Mouse (Mus musculus) forebrain, embryonic 16.5 days (tissue): ENCODE measurements around the gene Hspa1a. TPM values are rescaled to one million over a fixed set of nuclear protein-coding genes. Genes with fewer than 3 reads are reported as not detected.
"Not testable (repeated sequence)": the region's sequence is repeated elsewhere in the genome, so short reads cannot be mapped to it uniquely, and the experiment has no call there.

Experiments
- ATAC-seq: fragments of 200-750 bp; cut with Nextera tagmentation; 2 replicates; pipeline ENCODE4 v1.8.0; 2017; ENCODE audit warnings: mild to moderate bottlenecking, moderate library complexity
- H3K27ac ChIP-seq: fragments of 300-500 bp; sonication (generic); 2 replicates; pipeline ENCODE4 v1.5.1; 2014; ENCODE audit warnings: low read length, control low read depth
- H3K27me3 ChIP-seq: fragments of 300-500 bp; sonication (generic); replicated peaks from 2 replicates; pipeline ENCODE4 v1.6.1; 2014; ENCODE audit warnings: low read length; ENCODE audit not compliant: control insufficient read depth, insufficient read depth
- H3K36me3 ChIP-seq: fragments of 300-500 bp; sonication (generic); 2 replicates; pipeline ENCODE4 v1.6.1; 2014; ENCODE audit not compliant: control insufficient read depth, insufficient read depth
- H3K4me1 ChIP-seq: fragments of 300-500 bp; sonication (generic); replicated peaks from 2 replicates; pipeline ENCODE4 v1.6.1; 2014; ENCODE audit warnings: low read length; ENCODE audit not compliant: control insufficient read depth, insufficient read depth
- H3K4me2 ChIP-seq: fragments of 300-500 bp; sonication (generic); 2 replicates; pipeline ENCODE4 v1.6.1; 2014; ENCODE audit warnings: mild to moderate bottlenecking, low read length, control low read depth
- H3K4me3 ChIP-seq: fragments of 300-500 bp; sonication (generic); replicated peaks from 2 replicates; pipeline ENCODE4 v1.5.1; 2014; ENCODE audit warnings: mild to moderate bottlenecking, low read length, control low read depth
- H3K9ac ChIP-seq: fragments of 300-500 bp; sonication (generic); replicated peaks from 2 replicates; pipeline ENCODE4 v1.6.1; 2014; ENCODE audit warnings: low read depth, low read length, control low read depth
- H3K9me3 ChIP-seq: fragments of 300-500 bp; sonication (generic); 2 replicates; pipeline ENCODE4 v1.6.1; 2016; ENCODE audit warnings: low read length; ENCODE audit not compliant: control insufficient read depth
- WGBS: fragments of 180-500 bp; shearing (Covaris S2); extraction: QIAGEN DNeasy Blood & Tissue Kit; methylation state at CpG from one replicate; pipeline ENCODE4 v1.1.7; 2014; 5-methylcytosine and 5-hydroxymethylcytosine counted together
- polyA plus RNA-seq: library from polyadenylated mRNA; unstranded; fragments of >200 nt; fragmentation: Nextera tagmentation; extraction: Ambion mirVana; gene quantifications from 2 replicates; pipeline ENCODE4 v1.2.1, GENCODE M21; 2015

Gene Hspa1a
- polyA plus RNA-seq, 1 experiment from 2014 or later = 5.2 TPM

DNA sequence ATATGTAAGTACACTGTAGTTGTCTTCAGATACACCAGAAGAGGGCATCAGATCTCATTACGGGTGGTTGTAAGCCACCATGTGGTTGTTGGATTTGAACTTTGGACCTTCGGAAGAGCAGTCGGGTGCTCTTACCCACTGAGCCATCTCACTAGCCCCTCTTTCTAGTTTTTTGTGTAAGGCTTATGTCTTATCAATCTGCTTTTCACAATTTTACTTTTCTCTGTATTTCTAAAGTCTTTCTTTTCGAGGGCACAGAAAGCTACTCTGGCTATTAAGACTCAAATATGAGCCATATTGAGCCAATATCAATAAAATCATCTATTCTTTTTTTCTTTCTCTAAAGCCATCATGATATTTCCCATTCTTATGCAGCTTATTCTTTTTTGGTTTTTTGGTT is 23.2 kb upstream of the Hspa1a start:
- H3K4me1 ChIP-seq, H3K27ac ChIP-seq, H3K4me3 ChIP-seq, H3K36me3 ChIP-seq, H3K9me3 ChIP-seq, H3K4me2 ChIP-seq, H3K27me3 ChIP-seq, ATAC-seq, H3K9ac ChIP-seq: not testable (repeated sequence)
- 96% methylated on average over 4 of the region's 4 CpGs for WGBS

DNA sequence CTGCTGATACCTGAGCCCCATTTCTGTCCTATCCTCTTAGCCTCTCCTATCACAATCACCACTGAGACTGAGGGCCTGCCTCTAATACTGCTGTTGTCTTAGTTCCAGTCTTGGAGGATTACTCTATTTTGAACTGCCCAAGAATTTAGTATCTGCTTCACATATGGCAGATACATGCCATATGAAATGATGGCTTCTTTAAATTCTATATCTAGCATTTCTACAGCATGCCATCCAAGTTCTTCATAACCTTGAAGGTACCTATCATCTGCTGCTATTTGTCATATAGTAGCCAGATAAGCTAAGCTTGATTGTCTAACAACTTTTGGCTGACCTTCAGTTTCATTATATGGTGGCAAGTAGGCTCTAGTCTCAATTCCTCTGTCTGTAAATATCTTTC is 22.8 kb upstream of the Hspa1a start:
- H3K9me3 ChIP-seq = no peaks in the 10 kb centered on the region
- H3K27me3 ChIP-seq = no peaks in the 10 kb centered on the region
- no peak overlapping the region for H3K4me3 ChIP-seq
- H3K27ac ChIP-seq = no peak overlapping the region
- H3K36me3 ChIP-seq = no peaks in the 10 kb centered on the region
- H3K4me1 ChIP-seq = peaks cover 5% of the 10 kb centered on the region
- H3K4me2 ChIP-seq = no peak overlapping the region
- H3K9ac ChIP-seq = no peak overlapping the region
- no peak for ATAC-seq

DNA sequence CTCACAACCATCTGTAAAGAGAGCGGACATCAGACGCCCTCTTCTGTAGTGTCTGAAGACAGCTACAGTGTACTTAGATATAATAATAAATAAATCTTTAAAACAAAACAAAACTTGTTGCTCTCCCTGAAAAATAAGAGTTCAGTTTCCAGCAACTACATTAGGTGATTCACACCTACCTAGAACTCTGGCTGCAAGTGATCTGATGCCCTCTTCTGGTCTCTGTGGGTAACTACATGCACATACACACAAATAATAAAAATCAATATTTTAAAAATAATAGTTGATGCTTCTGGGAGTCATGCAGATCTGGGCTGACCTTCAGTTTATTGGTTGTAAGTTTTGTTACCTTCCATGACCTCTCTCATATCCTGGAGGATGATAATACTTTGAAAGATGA is 12.3 kb upstream of the Hspa1a start:
- H3K27me3 ChIP-seq = no peaks in the 10 kb centered on the region
- WGBS = 69% methylated on average over 2 of the region's 2 CpGs
- no peak overlapping the region for H3K27ac ChIP-seq
- no peaks in the 10 kb centered on the region for H3K9me3 ChIP-seq
- peaks cover 17% of the 10 kb centered on the region for H3K4me1 ChIP-seq
- H3K4me3 ChIP-seq = no peak overlapping the region
- ATAC-seq = no peak
- no peak overlapping the region for H3K4me2 ChIP-seq
- no peak overlapping the region for H3K9ac ChIP-seq
- peaks cover 6% of the 10 kb centered on the region for H3K36me3 ChIP-seq

DNA sequence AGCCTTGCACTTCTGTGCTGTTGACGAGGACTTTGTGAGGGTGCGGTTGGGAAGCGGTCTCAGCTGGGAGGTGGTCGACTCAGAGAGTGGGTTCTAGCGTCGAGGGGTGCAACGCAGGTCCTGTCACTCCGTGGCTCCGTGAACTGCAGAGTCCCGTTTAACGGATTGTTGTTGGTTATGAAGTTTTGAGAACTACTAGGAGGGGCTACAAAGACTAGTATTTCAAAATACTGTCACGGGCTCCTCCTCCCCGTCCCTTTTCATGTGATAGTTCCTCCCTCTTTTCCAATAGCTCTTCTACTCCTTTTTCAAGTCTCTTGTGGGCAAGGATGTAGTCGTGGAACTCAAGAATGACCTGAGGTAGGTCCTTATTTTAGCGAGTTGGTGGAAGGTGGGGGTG is 10.4 kb upstream of the Hspa1a start:
- no peak; the same call in 1 of the 2 replicates for ATAC-seq
- Histone ChIP-seq H3K9me3 (no peaks in the 10 kb centered on the region), H3K9ac (peak overlapping the region; percentile 96), H3K27ac (peak overlapping the region; percentile 98), H3K36me3 (peaks cover 6% of the 10 kb centered on the region), H3K4me1 (peaks cover 17% of the 10 kb centered on the region), H3K4me2 (peak overlapping the region; percentile 93), H3K4me3 (peak overlapping the region; percentile 89), H3K27me3 (no peaks in the 10 kb centered on the region)
- under 1% methylated on average over 15 of the region's 15 CpGs for WGBS

DNA sequence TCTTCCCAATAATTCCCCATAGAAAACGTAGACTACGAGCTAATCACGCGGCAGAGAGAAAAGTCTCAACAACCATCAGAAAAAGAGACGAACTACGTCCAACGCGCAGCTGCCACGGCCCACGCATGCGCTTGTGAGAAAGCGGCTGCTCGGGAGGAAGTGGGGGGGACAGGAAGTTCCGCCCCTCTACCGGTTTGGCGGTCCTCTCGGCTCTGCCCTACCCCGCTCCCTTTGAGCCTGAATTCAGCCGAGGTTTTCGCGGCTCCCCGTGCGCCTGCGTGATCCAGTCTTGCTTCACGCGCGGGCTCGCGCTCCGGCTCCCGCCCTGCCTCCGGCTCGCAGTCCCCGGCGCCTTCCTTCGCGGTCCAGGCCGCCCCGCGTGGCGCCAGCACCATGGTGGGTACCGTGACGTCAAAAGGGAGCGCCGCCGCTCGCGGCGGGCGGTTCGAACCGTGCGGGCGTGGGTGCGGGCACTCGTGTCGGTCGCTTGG is 9.8 kb upstream of the Hspa1a start, which contains the start of gene Lsm2:
TSS of gene Lsm2 (plus strand) at position 173 of the 491 bp plus-strand sequence.
- H3K4me3 ChIP-seq = peak within 1 kb of the TSS; percentile 89
- peak within 1 kb of the TSS; percentile 96 for H3K9ac ChIP-seq
- peaks cover 17% of the 10 kb centered on the region for H3K4me1 ChIP-seq
- peaks cover 6% of the 10 kb centered on the region for H3K36me3 ChIP-seq
- H3K9me3 ChIP-seq = no peaks in the 10 kb centered on the region
- peak within 1 kb of the TSS; percentile 98 for H3K27ac ChIP-seq
- 0% methylated on average over 55 of the region's 58 CpGs for WGBS
- ATAC-seq = peak; percentile 98
- no peaks in the 10 kb centered on the region for H3K27me3 ChIP-seq
- peak within 1 kb of the TSS; percentile 93 for H3K4me2 ChIP-seq

DNA sequence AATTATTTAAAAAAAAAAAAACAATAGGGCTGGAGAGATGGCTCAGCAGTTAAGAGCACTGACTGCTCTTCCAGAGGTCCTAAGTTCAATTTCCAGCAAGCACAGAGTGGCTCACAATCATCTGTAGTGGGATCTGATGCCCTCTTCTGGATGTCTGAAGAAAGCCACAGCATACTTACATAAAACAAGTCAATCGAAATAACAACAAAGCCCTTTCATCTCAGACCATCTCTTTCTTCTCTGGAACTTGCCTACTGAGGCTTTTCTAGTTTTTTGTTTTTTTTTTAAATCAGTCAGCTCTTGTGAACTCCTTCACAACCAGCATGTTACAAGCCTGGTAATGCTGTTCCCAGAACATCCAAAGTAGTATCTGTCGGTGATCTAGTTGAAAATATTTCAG is 8.7 kb upstream of the Hspa1a start:
- no peak for ATAC-seq
- 17% methylated on average over 2 of the region's 2 CpGs for WGBS
- no peaks in the 10 kb centered on the region for H3K36me3 ChIP-seq
- peak overlapping the region; percentile 96 for H3K9ac ChIP-seq
- H3K4me3 ChIP-seq = peak overlapping the region; percentile 89
- peak overlapping the region; percentile 20; the same call in 1 of the 2 replicates for H3K27ac ChIP-seq
- peak overlapping the region; percentile 93 for H3K4me2 ChIP-seq
- no peaks in the 10 kb centered on the region for H3K9me3 ChIP-seq
- no peaks in the 10 kb centered on the region for H3K27me3 ChIP-seq
- peaks cover 17% of the 10 kb centered on the region for H3K4me1 ChIP-seq

DNA sequence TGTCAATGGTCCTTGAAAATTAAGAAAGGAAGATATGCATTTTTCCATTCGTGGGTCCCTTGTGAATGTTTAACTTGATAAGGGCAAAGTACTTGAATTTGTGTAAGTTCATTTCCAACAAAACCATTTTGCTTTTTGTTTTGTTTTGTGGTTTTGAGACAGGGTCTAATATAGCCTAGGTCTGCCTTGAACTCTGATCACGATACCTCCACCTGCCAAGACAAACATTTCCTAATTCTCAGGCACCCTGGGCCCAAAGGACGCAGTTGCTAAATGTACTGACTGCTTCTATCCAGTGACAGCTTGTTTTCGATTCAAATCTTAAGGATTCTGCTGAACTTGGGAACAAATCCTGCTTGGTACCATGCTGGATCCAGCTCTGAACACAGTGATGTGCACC is 7.7 kb upstream of the Hspa1a start:
- Histone ChIP-seq H3K9me3 (no peaks in the 10 kb centered on the region), H3K36me3 (no peaks in the 10 kb centered on the region), H3K27ac (no peak overlapping the region), H3K4me1 (peaks cover 17% of the 10 kb centered on the region), H3K4me3 (no peak overlapping the region), H3K4me2 (no peak overlapping the region), H3K27me3 (no peaks in the 10 kb centered on the region), H3K9ac (no peak overlapping the region)
- no peak for ATAC-seq
- WGBS = 94% methylated on average over 4 of the region's 4 CpGs

DNA sequence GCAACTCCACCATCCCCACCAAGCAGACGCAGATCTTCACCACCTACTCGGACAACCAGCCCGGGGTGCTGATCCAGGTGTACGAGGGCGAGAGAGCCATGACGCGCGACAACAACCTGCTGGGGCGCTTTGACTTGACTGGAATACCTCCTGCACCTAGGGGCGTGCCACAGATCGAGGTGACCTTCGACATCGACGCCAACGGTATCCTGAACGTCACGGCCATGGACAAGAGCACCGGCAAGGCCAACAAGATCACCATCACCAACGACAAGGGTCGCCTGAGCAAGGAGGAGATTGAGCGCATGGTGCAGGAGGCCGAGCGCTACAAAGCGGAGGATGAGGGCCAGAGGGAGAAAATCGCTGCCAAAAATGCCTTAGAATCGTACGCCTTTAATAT is 6.3 kb upstream of the Hspa1a start:
- Histone ChIP-seq H3K27me3 (no peaks in the 10 kb centered on the region), H3K4me2 (no peak overlapping the region), H3K9ac (no peak overlapping the region), H3K4me1 (peaks cover 17% of the 10 kb centered on the region), H3K27ac (no peak overlapping the region), H3K36me3 (no peaks in the 10 kb centered on the region), H3K9me3 (no peaks in the 10 kb centered on the region), H3K4me3 (no peak overlapping the region)
- no peak for ATAC-seq
- 92% methylated on average over 27 of the region's 27 CpGs for WGBS

DNA sequence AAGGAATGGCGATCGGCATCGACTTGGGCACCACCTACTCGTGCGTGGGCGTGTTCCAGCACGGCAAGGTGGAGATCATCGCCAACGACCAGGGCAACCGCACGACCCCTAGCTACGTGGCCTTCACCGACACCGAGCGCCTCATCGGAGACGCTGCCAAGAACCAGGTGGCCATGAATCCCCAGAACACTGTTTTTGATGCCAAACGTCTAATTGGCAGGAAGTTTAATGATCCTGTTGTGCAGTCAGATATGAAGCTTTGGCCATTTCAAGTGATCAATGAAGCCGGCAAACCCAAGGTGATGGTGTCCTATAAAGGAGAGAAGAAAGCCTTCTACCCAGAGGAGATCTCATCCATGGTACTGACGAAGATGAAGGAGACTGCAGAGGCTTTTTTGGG is 5.0 kb upstream of the Hspa1a start:
- Histone ChIP-seq H3K36me3 (no peaks in the 10 kb centered on the region), H3K9me3 (no peaks in the 10 kb centered on the region), H3K4me1 (peaks cover 14% of the 10 kb centered on the region), H3K27ac (no peak overlapping the region), H3K27me3 (no peaks in the 10 kb centered on the region), H3K4me2 (no peak overlapping the region), H3K9ac (no peak overlapping the region), H3K4me3 (no peak overlapping the region)
- 95% methylated on average over 20 of the region's 20 CpGs for WGBS
- ATAC-seq = no peak
